Mouse (Mus musculus): ENCODE data around the gene Dpf3.

GRCm38 (mm10) chr12:83525822-83526544 lies 38.5 kb upstream of the Dpf3 start:
- TF ChIP-seq CTCF (IDR thresholded peaks at IDR 0.05; ENCODE audit: low read depth) (no peak), EP300 (IDR thresholded peaks at IDR 0.05; ENCODE audit: low read depth) (no peak)
